Mouse (Mus musculus) limb, embryonic 11.5 days (tissue): Measurements from ENCODE around the gene Ncoa3. TPM values are rescaled to one million over a fixed set of nuclear protein-coding genes. Genes with fewer than 3 reads are reported as not detected.

ENCODE experiments used
- ATAC-seq: fragments of 200-750 bp; cut with Nextera tagmentation; 2 replicates; pipeline ENCODE4 v1.8.0; 2017; ENCODE audit warnings: low read depth; ENCODE audit not compliant: insufficient number of reproducible peaks, low FRiP score, low TSS enrichment
- DNase-seq: peaks from one replicate; pipeline ENCODE4 v3.0.0-alpha.2; 2015; ENCODE audit warnings: low spot score
- H3K27ac ChIP-seq: fragments of 300-500 bp; sonication (generic); replicated peaks from 2 replicates; pipeline ENCODE4 v1.5.1; 2014; ENCODE audit warnings: low read depth, mild to moderate bottlenecking, low read length
- H3K27me3 ChIP-seq: fragments of 300-500 bp; sonication (generic); 2 replicates; pipeline ENCODE4 v1.6.1; 2014; ENCODE audit warnings: mild to moderate bottlenecking, low read length, mixed read lengths; ENCODE audit not compliant: control insufficient read depth, insufficient read depth
- H3K36me3 ChIP-seq: fragments of 300-500 bp; sonication (generic); 2 replicates; pipeline ENCODE4 v1.6.1; 2014; ENCODE audit warnings: mild to moderate bottlenecking, low read length, moderate library complexity, mixed read lengths; ENCODE audit not compliant: control insufficient read depth, insufficient read depth
- H3K4me1 ChIP-seq: fragments of 300-500 bp; sonication (generic); 2 replicates; pipeline ENCODE4 v1.6.1; 2014; ENCODE audit warnings: low read length, mixed read lengths; ENCODE audit not compliant: control insufficient read depth, insufficient read depth
- H3K4me2 ChIP-seq: fragments of 300-500 bp; sonication (generic); 2 replicates; pipeline ENCODE4 v1.6.1; 2014; ENCODE audit warnings: low read depth, mild to moderate bottlenecking, moderate library complexity; ENCODE audit not compliant: severe bottlenecking
- H3K4me3 ChIP-seq: fragments of 300-500 bp; sonication (generic); 2 replicates; pipeline ENCODE4 v1.5.1; 2014; ENCODE audit warnings: low read depth, low read length
- H3K9ac ChIP-seq: fragments of 300-500 bp; sonication (generic); 2 replicates; pipeline ENCODE4 v1.6.1; 2014; ENCODE audit warnings: mild to moderate bottlenecking, low read length
- H3K9me3 ChIP-seq: fragments of 300-500 bp; sonication (generic); 2 replicates; pipeline ENCODE4 v1.6.1; 2016; ENCODE audit warnings: low read length; ENCODE audit not compliant: control insufficient read depth
- WGBS: fragments of 180-500 bp; shearing (Covaris S2); extraction: QIAGEN DNeasy Blood & Tissue Kit; methylation state at CpG from one replicate; pipeline ENCODE4 v1.1.7; 2014; 5-methylcytosine and 5-hydroxymethylcytosine counted together
- polyA plus RNA-seq: library from polyadenylated mRNA; unstranded; fragments of >200 nt; fragmentation: Nextera tagmentation; extraction: Ambion mirVana; gene quantifications from 2 replicates; pipeline ENCODE4 v1.2.1, GENCODE M21; 2014

The Ncoa3 gene
- polyA plus RNA-seq, 1 experiment from 2014 or later, result 18.5 TPM

- Histone ChIP-seq H3K9ac (no peak overlapping the region), H3K4me2 (no peak overlapping the region), H3K36me3 (no peaks in the 10 kb centered on the region), H3K27me3 (no peaks in the 10 kb centered on the region), H3K27ac (peak overlapping the region; percentile 2; the same call in 1 of the 2 replicates), H3K4me3 (no peak overlapping the region), H3K9me3 (no peaks in the 10 kb centered on the region), H3K4me1 (no peaks in the 10 kb centered on the region)
- no peak for ATAC-seq
- 74% methylated on average over 20 of the region's 20 CpGs for WGBS
- DNase-seq, result no peak
Measured at GRCm38 (mm10) chr2:165954872-165955271, 37.6 kb upstream of the Ncoa3 start.

GRCm38 (mm10) chr2:165955386-165955785 is 37.0 kb upstream of the Ncoa3 start:
- Histone ChIP-seq H3K9me3 (no peaks in the 10 kb centered on the region), H3K36me3 (no peaks in the 10 kb centered on the region), H3K9ac (no peak overlapping the region), H3K4me1 (no peaks in the 10 kb centered on the region), H3K4me2 (no peak overlapping the region), H3K4me3 (no peak overlapping the region), H3K27me3 (no peaks in the 10 kb centered on the region), H3K27ac (peak overlapping the region; percentile 2; the same call in 1 of the 2 replicates)
- 81% methylated on average over 8 of the region's 8 CpGs for WGBS
- DNase-seq, result no peak
- ATAC-seq, result no peak

GRCm38 (mm10) chr2:165956096-165956740 is 36.2 kb upstream of the Ncoa3 start:
- Histone ChIP-seq H3K4me1 (no peaks in the 10 kb centered on the region), H3K4me2 (no peak overlapping the region), H3K36me3 (no peaks in the 10 kb centered on the region), H3K4me3 (no peak overlapping the region), H3K9ac (no peak overlapping the region), H3K9me3 (no peaks in the 10 kb centered on the region), H3K27me3 (no peaks in the 10 kb centered on the region), H3K27ac (no peak overlapping the region)
- WGBS, result 82% methylated on average over 7 of the region's 7 CpGs
- DNase-seq (no peak), ATAC-seq (no peak)

- Histone ChIP-seq H3K27me3 (no peaks in the 10 kb centered on the region), H3K27ac (no peak overlapping the region), H3K36me3 (no peaks in the 10 kb centered on the region), H3K4me1 (no peaks in the 10 kb centered on the region), H3K4me2 (no peak overlapping the region), H3K9me3 (no peaks in the 10 kb centered on the region), H3K4me3 (no peak overlapping the region), H3K9ac (no peak overlapping the region)
- DNase-seq, result no peak
- no peak for ATAC-seq
- WGBS, result 74% methylated on average over 9 of the region's 9 CpGs
Measured at GRCm38 (mm10) chr2:165957257-165957828, 35.1 kb upstream of the Ncoa3 start.

- no peaks in the 10 kb centered on the region for H3K36me3 ChIP-seq
- H3K27ac ChIP-seq, result no peak overlapping the region
- no peak overlapping the region for H3K9ac ChIP-seq
- H3K4me2 ChIP-seq, result no peak overlapping the region
- H3K4me3 ChIP-seq, result no peak overlapping the region
- ATAC-seq (no peak), DNase-seq (no peak)
- H3K4me1 ChIP-seq, result no peaks in the 10 kb centered on the region
- H3K9me3 ChIP-seq, result no peaks in the 10 kb centered on the region
- 90% methylated on average over 6 of the region's 6 CpGs for WGBS
- H3K27me3 ChIP-seq, result no peaks in the 10 kb centered on the region
Measured at GRCm38 (mm10) chr2:165958556-165958955, 33.9 kb upstream of the Ncoa3 start.

- no peak overlapping the region for H3K4me2 ChIP-seq
- no peak for ATAC-seq
- no peak for DNase-seq
- H3K27me3 ChIP-seq, result no peaks in the 10 kb centered on the region
- no peaks in the 10 kb centered on the region for H3K4me1 ChIP-seq
- no peaks in the 10 kb centered on the region for H3K36me3 ChIP-seq
- H3K9ac ChIP-seq, result no peak overlapping the region
- H3K9me3 ChIP-seq, result no peaks in the 10 kb centered on the region
- 74% methylated on average over 3 of the region's 3 CpGs for WGBS
- H3K27ac ChIP-seq, result no peak overlapping the region
- H3K4me3 ChIP-seq, result no peak overlapping the region
Measured at GRCm38 (mm10) chr2:165960695-165961094, 31.7 kb upstream of the Ncoa3 start.

- 0 out of 2 replicates have a peak, but pooled peaks cover 2% of the 10 kb centered on the region for H3K4me1 ChIP-seq
- DNase-seq (no peak), ATAC-seq (no peak)
- H3K36me3 ChIP-seq, result no peaks in the 10 kb centered on the region
- no peaks in the 10 kb centered on the region for H3K9me3 ChIP-seq
- H3K27ac ChIP-seq, result no peak overlapping the region
- no peak overlapping the region for H3K9ac ChIP-seq
- no peaks in the 10 kb centered on the region for H3K27me3 ChIP-seq
- H3K4me3 ChIP-seq, result no peak overlapping the region
- WGBS, result 89% methylated on average over 5 of the region's 5 CpGs
- no peak overlapping the region for H3K4me2 ChIP-seq
Measured at GRCm38 (mm10) chr2:165962824-165963223, 29.6 kb upstream of the Ncoa3 start.

- no peak overlapping the region for H3K4me3 ChIP-seq
Measured at GRCm38 (mm10) chr2:165964121-165964520, 28.3 kb upstream of the Ncoa3 start.

More at GRCm38 (mm10) chr2:165964121-165964520, 28.3 kb upstream of the Ncoa3 start:
- DNase-seq, result no peak
- 30% methylated on average over 4 of the region's 4 CpGs for WGBS
- Histone ChIP-seq H3K9ac (no peak overlapping the region), H3K27ac (no peak overlapping the region), H3K4me2 (no peak overlapping the region), H3K36me3 (no peaks in the 10 kb centered on the region), H3K4me1 (0 out of 2 replicates have a peak, but pooled peaks cover 6% of the 10 kb centered on the region), H3K9me3 (no peaks in the 10 kb centered on the region), H3K27me3 (no peaks in the 10 kb centered on the region)
- ATAC-seq, result no peak
